Mouse (Mus musculus) liver, adult 2 months (tissue): Measurements from ENCODE around the gene Lrg1. TPM values are rescaled to one million over a fixed set of nuclear protein-coding genes. Genes with fewer than 3 reads are reported as not detected.

ENCODE experiments used
- DNase-seq: peaks from one replicate; pipeline ENCODE4 v3.0.0-alpha.2; 2011; ENCODE audit warnings: low read depth, low spot score; ENCODE audit errors: extremely low read depth
- H3K27ac ChIP-seq: fragments of 200-500 bp; replicated peaks from 2 replicates; pipeline ENCODE4 v1.5.1; 2012; ENCODE audit warnings: low read depth, mild to moderate bottlenecking, control low read depth, inconsistent platforms, low read length; ENCODE audit not compliant: insufficient read depth
- H3K27me3 ChIP-seq: fragments of 200-500 bp; 2 replicates; pipeline ENCODE4 v1.6.1; 2012; ENCODE audit warnings: mild to moderate bottlenecking, moderate library complexity, low read length, inconsistent platforms; ENCODE audit not compliant: control insufficient read depth, insufficient read depth
- H3K36me3 ChIP-seq: fragments of 200-500 bp; 2 replicates; pipeline ENCODE4 v1.6.1; 2012; ENCODE audit warnings: low read length, inconsistent platforms; ENCODE audit not compliant: control insufficient read depth, insufficient read depth
- H3K4me1 ChIP-seq: fragments of 200-500 bp; 2 replicates; pipeline ENCODE4 v1.6.1; 2011; ENCODE audit warnings: low read length; ENCODE audit not compliant: control insufficient read depth, insufficient read depth
- H3K4me3 ChIP-seq: fragments of 200-500 bp; 2 replicates; pipeline ENCODE4 v1.5.1; 2011; ENCODE audit warnings: low read depth, mild to moderate bottlenecking, control low read depth, low read length, moderate library complexity; ENCODE audit not compliant: insufficient read depth
- H3K79me2 ChIP-seq: fragments of 200-500 bp; 2 replicates; pipeline ENCODE4 v1.6.1; 2012; ENCODE audit warnings: inconsistent platforms, mild to moderate bottlenecking, low read length, moderate library complexity; ENCODE audit not compliant: control insufficient read depth, insufficient read depth
- H3K9ac ChIP-seq: fragments of 200-500 bp; 2 replicates; pipeline ENCODE4 v1.6.1; 2012; ENCODE audit warnings: low read depth, mild to moderate bottlenecking, control low read depth, inconsistent platforms, low read length
- CTCF ChIP-seq: fragments of 200-500 bp; IDR thresholded peaks from 2 replicates; pipeline ENCODE4 v1.5.1; 2011; ENCODE audit warnings: low read depth, low read length, control low read depth
- POLR2A ChIP-seq: fragments of 200-500 bp; IDR thresholded peaks from 2 replicates; pipeline ENCODE4 v1.6.1; 2011; ENCODE audit warnings: low read length, control low read depth; ENCODE audit not compliant: insufficient read depth; ENCODE audit errors: extremely low read depth
- WGBS: fragments of 180-500 bp; shearing (Covaris S2); methylation state at CpG from one replicate; pipeline ENCODE4 v1.1.7; 2018; 5-methylcytosine and 5-hydroxymethylcytosine counted together
- polyA plus RNA-seq: library from polyadenylated mRNA; depleted of rRNA; stranded (reverse); fragments of >200 nt; gene quantifications from 2 replicates; pipeline ENCODE4 v1.2.3, GENCODE M21; 2012; rRNA removed
- total RNA-seq: library from RNA; depleted of rRNA; stranded (reverse); fragments of >200 nt; gene quantifications from 2 replicates; pipeline ENCODE4 v1.2.3, GENCODE M21; 2014; rRNA removed

Gene Lrg1
- total and polyA plus RNA-seq, 2 experiments: 116 to 543 TPM

GRCm38 (mm10) chr17:56072243-56072642 lies 49.6 kb downstream of the Lrg1 start:
- H3K36me3 ChIP-seq: peaks cover 34% of the 10 kb centered on the region
- no peak overlapping the region for H3K4me3 ChIP-seq
- TF ChIP-seq CTCF (no peak), POLR2A (no peak)
- H3K79me2 ChIP-seq: peaks cover 3% of the 10 kb centered on the region; the same call in 1 of the 2 replicates
- 91% methylated on average over 5 of the region's 5 CpGs for WGBS
- H3K4me1 ChIP-seq: peaks cover 12% of the 10 kb centered on the region
- DNase-seq: no peak
- no peak overlapping the region for H3K27ac ChIP-seq
- H3K27me3 ChIP-seq: no peaks in the 10 kb centered on the region
- H3K9ac ChIP-seq: no peak overlapping the region

- no peak overlapping the region for H3K9ac ChIP-seq
- no peak for DNase-seq
- H3K4me3 ChIP-seq: no peak overlapping the region
- no peaks in the 10 kb centered on the region for H3K27me3 ChIP-seq
- TF ChIP-seq POLR2A (no peak), CTCF (no peak)
- H3K27ac ChIP-seq: no peak overlapping the region
- peaks cover 34% of the 10 kb centered on the region for H3K36me3 ChIP-seq
- H3K79me2 ChIP-seq: peaks cover 3% of the 10 kb centered on the region; the same call in 1 of the 2 replicates
- H3K4me1 ChIP-seq: peaks cover 12% of the 10 kb centered on the region
Measured at GRCm38 (mm10) chr17:56071126-56071525, 50.7 kb downstream of the Lrg1 start.

Other genes with a start within 250 kb of the Lrg1 start
- 4.7 and 5.2 TPM in 2 replicates for gene Zfp119a, start 243.1 kb downstream of the Lrg1 start, total RNA-seq
- gene Zfp119a, start 243.1 kb downstream of the Lrg1 start, polyA plus RNA-seq: 0.24 and 0.35 TPM in 2 replicates
- gene Zfp959, start 229.9 kb downstream of the Lrg1 start, total RNA-seq: 5.8 and 8.3 TPM in 2 replicates
- gene Zfp959, start 229.9 kb downstream of the Lrg1 start, polyA plus RNA-seq: 0.77 and 1.2 TPM in 2 replicates
- 3.1 and 4.3 TPM in 2 replicates for gene Zfp119b, start 172.5 kb downstream of the Lrg1 start, total RNA-seq
- gene Zfp119b, start 172.5 kb downstream of the Lrg1 start, polyA plus RNA-seq: 0.26 and 0.40 TPM in 2 replicates
- gene Ebi3, start 169.4 kb downstream of the Lrg1 start, total RNA-seq: 0.18 and 1.3 TPM in 2 replicates
- 0.61 and 2.3 TPM in 2 replicates for gene Ebi3, start 169.4 kb downstream of the Lrg1 start, polyA plus RNA-seq
- 3.6 and 4.1 TPM in 2 replicates for gene Yju2, start 162.9 kb downstream of the Lrg1 start, total RNA-seq
- gene Yju2, start 162.9 kb downstream of the Lrg1 start, polyA plus RNA-seq: 3.4 and 4.1 TPM in 2 replicates
- not detected in 2 replicates for gene Shd, start 151.5 kb downstream of the Lrg1 start, total RNA-seq
- gene Shd, start 151.5 kb downstream of the Lrg1 start, polyA plus RNA-seq: 0.20 and 0.35 TPM in 2 replicates
- gene Fsd1, start 135.5 kb downstream of the Lrg1 start, total RNA-seq: not detected in 2 replicates
- gene Fsd1, start 135.5 kb downstream of the Lrg1 start, polyA plus RNA-seq: not detected in 2 replicates
- 30.9 and 35.3 TPM in 2 replicates for gene Stap2, start 116.4 kb downstream of the Lrg1 start, total RNA-seq
- 38.8 and 44.8 TPM in 2 replicates for gene Stap2, start 116.4 kb downstream of the Lrg1 start, polyA plus RNA-seq
- gene Mpnd, start 116.3 kb downstream of the Lrg1 start, total RNA-seq: 86.2 and 93.2 TPM in 2 replicates
- gene Mpnd, start 116.3 kb downstream of the Lrg1 start, polyA plus RNA-seq: 142 and 175 TPM in 2 replicates
- gene Sh3gl1, start 85.4 kb downstream of the Lrg1 start, total RNA-seq: 8.8 and 10.5 TPM in 2 replicates
- 33.5 and 40.0 TPM in 2 replicates for gene Sh3gl1, start 85.4 kb downstream of the Lrg1 start, polyA plus RNA-seq
- 0.37 and 0.81 TPM in 2 replicates for gene Chaf1a, start 81.6 kb downstream of the Lrg1 start, total RNA-seq
- gene Chaf1a, start 81.6 kb downstream of the Lrg1 start, polyA plus RNA-seq: 0.26 and 0.31 TPM in 2 replicates
- 34.9 and 42.9 TPM in 2 replicates for gene Ubxn6, start 47.0 kb downstream of the Lrg1 start, total RNA-seq
- 55.8 and 56.0 TPM in 2 replicates for gene Ubxn6, start 47.0 kb downstream of the Lrg1 start, polyA plus RNA-seq
- 11.3 and 13.8 TPM in 2 replicates for gene Hdgfl2, start 42.4 kb downstream of the Lrg1 start, total RNA-seq
- 29.0 and 30.2 TPM in 2 replicates for gene Hdgfl2, start 42.4 kb downstream of the Lrg1 start, polyA plus RNA-seq
- 2.1 and 2.3 TPM in 2 replicates for gene Plin4, start 12.2 kb downstream of the Lrg1 start, total RNA-seq
- 1.8 and 2.8 TPM in 2 replicates for gene Plin4, start 12.2 kb downstream of the Lrg1 start, polyA plus RNA-seq
- gene Plin5, start 4.4 kb downstream of the Lrg1 start, total RNA-seq: 19.2 and 24.6 TPM in 2 replicates
- gene Plin5, start 4.4 kb downstream of the Lrg1 start, polyA plus RNA-seq: 42.7 and 58.2 TPM in 2 replicates
- gene Sema6b, start 18.3 kb upstream of the Lrg1 start, total RNA-seq: 1.3 TPM in 2 replicates
- gene Sema6b, start 18.3 kb upstream of the Lrg1 start, polyA plus RNA-seq: 2.7 and 3.9 TPM in 2 replicates
- gene Tnfaip8l1, start 40.5 kb upstream of the Lrg1 start, total RNA-seq: 16.2 and 20.9 TPM in 2 replicates
- gene Tnfaip8l1, start 40.5 kb upstream of the Lrg1 start, polyA plus RNA-seq: 21.8 and 25.5 TPM in 2 replicates
- gene Mydgf, start 61.9 kb upstream of the Lrg1 start, total RNA-seq: 89.4 and 91.1 TPM in 2 replicates
- 81.1 and 86.0 TPM in 2 replicates for gene Mydgf, start 61.9 kb upstream of the Lrg1 start, polyA plus RNA-seq
- gene Dpp9, start 96.9 kb upstream of the Lrg1 start, total RNA-seq: 10.7 and 20.1 TPM in 2 replicates
- 55.4 and 60.3 TPM in 2 replicates for gene Dpp9, start 96.9 kb upstream of the Lrg1 start, polyA plus RNA-seq
- 11.5 and 12.1 TPM in 2 replicates for gene Fem1a, start 134.8 kb upstream of the Lrg1 start, total RNA-seq
- gene Fem1a, start 134.8 kb upstream of the Lrg1 start, polyA plus RNA-seq: 16.6 and 18.9 TPM in 2 replicates
- 2.5 and 3.4 TPM in 2 replicates for gene Ticam1, start 154.8 kb upstream of the Lrg1 start, total RNA-seq
- gene Ticam1, start 154.8 kb upstream of the Lrg1 start, polyA plus RNA-seq: 20.9 and 27.7 TPM in 2 replicates
- gene Plin3, start 170.9 kb upstream of the Lrg1 start, total RNA-seq: 23.0 and 28.1 TPM in 2 replicates
- 20.6 and 21.5 TPM in 2 replicates for gene Plin3, start 170.9 kb upstream of the Lrg1 start, polyA plus RNA-seq
- gene Arrdc5, start 178.3 kb upstream of the Lrg1 start, total RNA-seq: not detected in 2 replicates
- not detected in 2 replicates for gene Arrdc5, start 178.3 kb upstream of the Lrg1 start, polyA plus RNA-seq
- gene Uhrf1, start 181.3 kb upstream of the Lrg1 start, total RNA-seq: 0.92 and 2.7 TPM in 2 replicates
- gene Uhrf1, start 181.3 kb upstream of the Lrg1 start, polyA plus RNA-seq: 0.20 and 0.22 TPM in 2 replicates
- 9.5 and 10.4 TPM in 2 replicates for gene Kdm4b, start 204.1 kb upstream of the Lrg1 start, total RNA-seq
- 13.0 and 15.6 TPM in 2 replicates for gene Kdm4b, start 204.1 kb upstream of the Lrg1 start, polyA plus RNA-seq